Mouse (Mus musculus) MEL (cell line): ENCODE data around the gene Daglb. TPM values are rescaled to one million over a fixed set of nuclear protein-coding genes. Genes with fewer than 3 reads are reported as not detected.

Experiments used
- DNase-seq: peaks from one replicate; pipeline ENCODE4 v3.0.0; 2011; ENCODE audit warnings: low read depth, low spot score
- H3K27ac ChIP-seq: 2 replicates; pipeline ENCODE4 v1.5.1; 2012; ENCODE audit warnings: low read depth, mild to moderate bottlenecking, control low read depth, low read length, moderate library complexity; ENCODE audit not compliant: control insufficient read depth
- H3K27me3 ChIP-seq, 2 experiments: fragments of 150-350 bp in 1 of 2; sonication (generic) in 1 of 2; 2 replicates each; pipeline ENCODE4 v1.6.1; 2012; ENCODE audit warnings: low read length in 2 of 2, mild to moderate bottlenecking in 2 of 2, improper control_type of control experiment in 1 of 2, moderate library complexity in 1 of 2; ENCODE audit not compliant: insufficient read depth in 2 of 2, control insufficient read depth in 1 of 2
- H3K36me3 ChIP-seq, 2 experiments: 2 replicates each; pipeline ENCODE4 v1.6.1; 2012 to 2014; ENCODE audit warnings: low read length in 2 of 2, improper control_type of control experiment in 1 of 2, inconsistent platforms in 1 of 2, mild to moderate bottlenecking in 1 of 2; ENCODE audit not compliant: insufficient read depth in 2 of 2, control insufficient read depth in 1 of 2
- H3K4me1 ChIP-seq, 2 experiments: fragments of 150-350 bp in 1 of 2; sonication (generic) in 1 of 2; 2 replicates each; pipeline ENCODE4 v1.6.1; 2012; ENCODE audit warnings: low read length in 2 of 2, improper control_type of control experiment in 1 of 2, mild to moderate bottlenecking in 1 of 2; ENCODE audit not compliant: insufficient read depth in 2 of 2, control insufficient read depth in 1 of 2
- H3K4me3 ChIP-seq, 2 experiments: fragments of 150-350 bp in 1 of 2; sonication (generic) in 1 of 2; 2 replicates each; pipeline ENCODE4 v1.5.1; 2012; ENCODE audit warnings: low read depth in 2 of 2, low read length in 2 of 2, mild to moderate bottlenecking in 2 of 2, moderate library complexity in 2 of 2, control low read depth in 1 of 2, improper control_type of control experiment in 1 of 2; ENCODE audit not compliant: control insufficient read depth in 1 of 2, insufficient read depth in 1 of 2
- H3K79me2 ChIP-seq: 2 replicates; pipeline ENCODE4 v1.6.1; 2012; ENCODE audit warnings: mild to moderate bottlenecking, low read length, moderate library complexity; ENCODE audit not compliant: control insufficient read depth, poor library complexity, insufficient read depth
- H3K9ac ChIP-seq: 2 replicates; pipeline ENCODE4 v1.6.1; 2012; ENCODE audit warnings: low read depth, mild to moderate bottlenecking, control low read depth, low read length, moderate library complexity; ENCODE audit not compliant: control insufficient read depth, poor library complexity, severe bottlenecking
- H3K9me3 ChIP-seq: fragments of 150-350 bp; sonication (generic); replicated peaks from 2 replicates; pipeline ENCODE4 v1.6.1; 2012; ENCODE audit warnings: mild to moderate bottlenecking, low read length, improper control_type of control experiment, moderate library complexity; ENCODE audit not compliant: insufficient read depth
- BHLHE40 ChIP-seq: IDR thresholded peaks from 2 replicates; pipeline ENCODE4 v1.6.1; 2012; ENCODE audit warnings: low read depth, mild to moderate bottlenecking, inconsistent platforms, low read length, improper control_type of control experiment, borderline replicate concordance
- E2F4 ChIP-seq: IDR thresholded peaks from 2 replicates; pipeline ENCODE4 v1.6.1; 2011; ENCODE audit warnings: low read depth, low read length, improper control_type of control experiment, borderline replicate concordance
- EP300 ChIP-seq, 2 experiments: IDR thresholded peaks; 2 replicates each; pipeline ENCODE4 v1.6.1; 2011; ENCODE audit warnings: improper control_type of control experiment in 2 of 2, low read length in 2 of 2, low read depth in 1 of 2, mild to moderate bottlenecking in 1 of 2
- GABPA ChIP-seq: IDR thresholded peaks from 2 replicates; pipeline ENCODE4 v1.6.1; 2012; ENCODE audit warnings: low read depth, mild to moderate bottlenecking, inconsistent platforms, low read length, improper control_type of control experiment, moderate library complexity
- HCFC1 ChIP-seq: IDR thresholded peaks from 2 replicates; pipeline ENCODE4 v1.6.1; 2012; ENCODE audit warnings: low read depth, mild to moderate bottlenecking, inconsistent platforms, low read length, improper control_type of control experiment, moderate library complexity
- MXI1 ChIP-seq: IDR thresholded peaks from 2 replicates; pipeline ENCODE4 v1.6.1; 2011; ENCODE audit warnings: mild to moderate bottlenecking, low read depth, low read length, improper control_type of control experiment
- NELFE ChIP-seq: IDR thresholded peaks from 2 replicates; pipeline ENCODE4 v1.6.1; 2011; ENCODE audit warnings: low read depth, low read length, improper control_type of control experiment
- NRF1 ChIP-seq: IDR thresholded peaks from 2 replicates; pipeline ENCODE4 v1.6.1; 2014; ENCODE audit warnings: low read depth, mild to moderate bottlenecking, inconsistent platforms, low read length, improper control_type of control experiment, moderate library complexity; ENCODE audit not compliant: poor library complexity, insufficient read depth, severe bottlenecking
- POLR2A ChIP-seq, 2 experiments: IDR thresholded peaks; 2 replicates each; pipeline ENCODE4 v1.6.1; 2011 to 2012; ENCODE audit warnings: low read length in 2 of 2, mild to moderate bottlenecking in 2 of 2, control low read depth in 1 of 2, improper control_type of control experiment in 1 of 2, low read depth in 1 of 2, moderate library complexity in 1 of 2; ENCODE audit not compliant: control insufficient read depth in 1 of 2, insufficient read depth in 1 of 2, poor library complexity in 1 of 2
- RAD21 ChIP-seq: IDR thresholded peaks from 2 replicates; pipeline ENCODE4 v1.6.1; 2011; ENCODE audit warnings: mild to moderate bottlenecking, low read depth, low read length, improper control_type of control experiment
- RCOR1 ChIP-seq: IDR thresholded peaks from 2 replicates; pipeline ENCODE4 v1.6.1; 2012; ENCODE audit warnings: low read depth, mild to moderate bottlenecking, inconsistent platforms, low read length, improper control_type of control experiment
- TAL1 ChIP-seq: IDR thresholded peaks from 2 replicates; pipeline ENCODE4 v1.6.1; 2012; ENCODE audit warnings: mild to moderate bottlenecking, inconsistent platforms, low read length, moderate library complexity, mixed read lengths
- TBP ChIP-seq: IDR thresholded peaks from 2 replicates; pipeline ENCODE4 v1.8.0; 2011; ENCODE audit warnings: low read depth, low read length, improper control_type of control experiment
- TCF12 ChIP-seq: IDR thresholded peaks from 2 replicates; pipeline ENCODE4 v1.6.1; 2014; ENCODE audit warnings: low read depth, mild to moderate bottlenecking, inconsistent platforms, low read length, improper control_type of control experiment, moderate library complexity
- UBTF ChIP-seq: IDR thresholded peaks from 2 replicates; pipeline ENCODE4 v1.6.1; 2012; ENCODE audit warnings: low read depth, mild to moderate bottlenecking, inconsistent platforms, low read length, improper control_type of control experiment, moderate library complexity, borderline replicate concordance; ENCODE audit not compliant: insufficient read depth
- USF1 ChIP-seq: IDR thresholded peaks from 2 replicates; pipeline ENCODE4 v1.6.1; 2014; ENCODE audit warnings: low read depth, mild to moderate bottlenecking, inconsistent platforms, low read length, improper control_type of control experiment, moderate library complexity
- USF2 ChIP-seq, 2 experiments: IDR thresholded peaks; 2 replicates each; pipeline ENCODE4 v1.6.1; 2011 to 2012; ENCODE audit warnings: improper control_type of control experiment in 2 of 2, low read length in 2 of 2, borderline replicate concordance in 1 of 2, inconsistent platforms in 1 of 2, low read depth in 1 of 2, mild to moderate bottlenecking in 1 of 2; ENCODE audit not compliant: insufficient read depth in 1 of 2
- ZC3H11A ChIP-seq: IDR thresholded peaks from 2 replicates; pipeline ENCODE4 v1.6.1; 2012; ENCODE audit warnings: low read depth, mild to moderate bottlenecking, inconsistent platforms, low read length, improper control_type of control experiment
- ZKSCAN1 ChIP-seq: IDR thresholded peaks from 2 replicates; pipeline ENCODE4 v1.6.1; 2012; ENCODE audit warnings: low read depth, mild to moderate bottlenecking, inconsistent platforms, low read length, improper control_type of control experiment, moderate library complexity
- polyA plus RNA-seq, 2 experiments: library from polyadenylated mRNA; stranded (reverse) in 1 of 2; unstranded in 1 of 2; fragments of >175 nt in 1 of 2; fragments of >200 nt in 1 of 2; gene quantifications; 2 replicates each; pipeline versions ENCODE4 v1.2.1 to v1.2.4; 2012; ENCODE audit warnings: low replicate concordance in 2 of 2, low read depth in 1 of 2; ENCODE audit not compliant: insufficient read length in 2 of 2, insufficient read depth in 1 of 2, missing spikeins in 1 of 2
- total RNA-seq: library from RNA; depleted of rRNA; stranded (reverse); fragments of 300-350 nt; gene quantifications from 2 replicates; pipeline ENCODE4 v1.2.3, GENCODE M21; 2012

Gene Daglb
- total and polyA plus RNA-seq, 3 experiments = 8.9 to 10.4 TPM; not detected in 1

GRCm38 (mm10) chr5:143502899-143503557, 38.6 kb downstream of the Daglb start:
- Histone ChIP-seq H3K4me3 (no peak overlapping the region), H3K27me3 (no peaks in the 10 kb centered on the region), H3K79me2 (no peaks in the 10 kb centered on the region), H3K27ac (no peak overlapping the region), H3K36me3 (peaks cover 0 to 6% of the 10 kb centered on the region in 2 experiments; a peak in 2 of 4 replicates), H3K9me3 (no peaks in the 10 kb centered on the region), H3K4me1 (no peaks in the 10 kb centered on the region), H3K9ac (no peak overlapping the region)
- no peak for TF ChIP-seq RCOR1
- TF ChIP-seq TBP = no peak
- no peak for TF ChIP-seq MXI1
- TF ChIP-seq USF2 (IDR thresholded peaks at IDR 0.05; ENCODE audit: borderline replicate concordance in 1 of 2, insufficient read depth in 1 of 2, low read depth in 1 of 2, low read length in 2 of 2) = no peak
- no peak for TF ChIP-seq NRF1
- no peak for TF ChIP-seq TAL1
- TF ChIP-seq RAD21 = no peak
- no peak for TF ChIP-seq ZKSCAN1
- no peak for TF ChIP-seq E2F4
- no peak for TF ChIP-seq USF1
- no peak for TF ChIP-seq TCF12
- TF ChIP-seq BHLHE40 = no peak
- TF ChIP-seq ZC3H11A = no peak
- TF ChIP-seq GABPA = no peak
- TF ChIP-seq UBTF = no peak
- DNase-seq = no peak

DNA sequence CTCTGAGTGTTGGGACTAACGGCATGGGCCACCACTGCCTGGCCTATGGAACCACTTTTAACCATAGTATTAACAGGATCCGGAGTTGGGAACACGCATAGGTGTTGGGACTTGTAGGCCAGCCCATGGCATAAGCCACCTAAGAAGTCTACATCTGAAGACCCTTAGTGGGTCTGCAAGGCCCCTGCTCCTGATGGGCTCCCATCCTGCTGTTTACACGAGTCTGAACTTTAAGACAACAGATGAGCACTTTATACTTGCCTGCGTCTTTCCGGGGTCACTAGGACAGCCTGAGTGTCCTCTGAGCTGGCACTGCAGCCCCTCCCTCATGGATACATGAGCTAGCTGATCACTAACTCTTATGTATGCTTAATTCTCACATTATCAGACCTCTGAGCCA, 39.4 kb downstream of the Daglb start:
- H3K36me3 ChIP-seq = peaks cover under 1 to 8% of the 10 kb centered on the region in 2 experiments
- no peaks in the 10 kb centered on the region for H3K9me3 ChIP-seq
- no peak overlapping the region for H3K9ac ChIP-seq
- no peak overlapping the region for H3K4me3 ChIP-seq
- TF ChIP-seq HCFC1 = no peak
- TF ChIP-seq POLR2A (IDR thresholded peaks at IDR 0.05; ENCODE audit: control insufficient read depth in 1 of 2, insufficient read depth in 1 of 2, low read depth in 1 of 2, low read length in 2 of 2, poor library complexity in 1 of 2) = no peak
- no peak for TF ChIP-seq EP300 (IDR thresholded peaks at IDR 0.05; ENCODE audit: low read depth in 1 of 2, low read length in 2 of 2)
- no peak for TF ChIP-seq NELFE
- no peak for TF ChIP-seq TAL1
- no peak for TF ChIP-seq UBTF
- no peaks in the 10 kb centered on the region for H3K4me1 ChIP-seq
- peaks cover 3% of the 10 kb centered on the region for H3K79me2 ChIP-seq
- H3K27me3 ChIP-seq = no peaks in the 10 kb centered on the region
- no peak overlapping the region for H3K27ac ChIP-seq
- no peak for DNase-seq
